ENCODE assay signal across 8 mouse cellular contexts in the genomic region with DNA sequence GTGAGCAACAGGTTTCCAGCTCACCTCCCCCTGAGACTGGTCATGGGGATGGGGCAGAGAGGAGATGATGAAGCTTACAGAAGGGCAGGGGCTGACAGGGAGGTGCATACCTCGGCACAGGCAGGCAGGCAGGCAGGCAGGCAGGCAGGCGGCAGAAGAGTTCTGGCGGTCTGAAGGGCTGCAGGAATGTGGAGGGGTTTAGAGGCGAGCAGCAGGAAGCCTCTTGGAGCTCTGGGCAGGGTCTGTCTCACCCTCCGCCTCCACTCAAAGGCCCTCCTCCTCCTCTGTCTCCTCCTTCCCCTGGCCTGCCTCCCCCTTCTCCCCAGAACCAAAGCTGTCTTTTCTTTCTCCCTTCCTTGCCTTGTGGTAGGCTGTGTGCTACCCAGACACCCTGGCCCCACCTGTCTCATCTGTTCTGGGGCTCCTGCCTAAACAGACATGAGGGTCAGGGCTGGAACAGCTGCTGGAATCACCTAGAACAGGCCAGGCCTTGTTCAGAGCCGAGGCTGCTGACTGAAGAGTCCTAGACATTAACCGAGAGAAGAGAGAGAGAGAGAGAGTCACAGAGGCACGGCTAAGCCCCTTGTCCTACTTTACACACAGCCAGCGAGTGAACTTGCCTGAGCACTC. TPM values are rescaled to one million over a fixed set of nuclear protein-coding genes. Genes with fewer than 3 reads are reported as not detected.
DNase-seq lines count a peak whose midpoint lies in the region; ATAC-seq and TF ChIP-seq lines count a peak whose summit lies in the region.

No protein-coding gene starts in this region.

- ATAC-seq in forebrain, embryonic 15.5 days (replicated peaks) = peak; percentile 68
- ATAC-seq in midbrain, embryonic 11.5 days (ENCODE audit: low FRiP score) = peak; percentile 56
- peak; percentile 85 for ATAC-seq in stomach, postnatal 0 days (ENCODE audit: low FRiP score, low TSS enrichment)
- ATAC-seq in erythroid progenitor cell, adult 5-6 weeks (replicated peaks; ENCODE audit: low FRiP score, poor library complexity, severe bottlenecking) = no peak

- peak; percentile 69 for DNase-seq in 416B (ENCODE audit: low read depth)
- peak; percentile 90 for DNase-seq in adrenal gland, adult 2 months
- peak; percentile 81 for DNase-seq in heart, postnatal 4 days
- DNase-seq in layer of hippocampus, postnatal 36 days = peak; percentile 22 to 38
- peak; percentile 91 for DNase-seq in midbrain, embryonic 11.5 days (ENCODE audit: low spot score, missing footprints)
- peak; percentile 57 for DNase-seq in stomach, postnatal 0 days (ENCODE audit: low spot score)

- peaks cover 40% of the 10 kb centered on the region for H3K4me1 ChIP-seq in forebrain, embryonic 15.5 days
- H3K4me1 ChIP-seq in midbrain, embryonic 11.5 days (ENCODE audit: control insufficient read depth, insufficient read depth, low read length) = peaks cover 29% of the 10 kb centered on the region
- H3K4me1 ChIP-seq in stomach, postnatal 0 days (replicated peaks; ENCODE audit: control insufficient read depth, insufficient read depth) = 0 out of 2 replicates have a peak, but pooled peaks cover 2% of the 10 kb centered on the region

- peak overlapping the region; percentile 45 for H3K4me2 ChIP-seq in forebrain, embryonic 15.5 days (replicated peaks)
- H3K4me2 ChIP-seq in midbrain, embryonic 11.5 days = peak overlapping the region; percentile 60
- peak overlapping the region; percentile 61 for H3K4me2 ChIP-seq in stomach, postnatal 0 days (replicated peaks; ENCODE audit: low read depth)

- H3K9ac ChIP-seq in forebrain, embryonic 15.5 days (replicated peaks) = peak overlapping the region; percentile 12
- H3K9ac ChIP-seq in midbrain, embryonic 11.5 days (ENCODE audit: low read length) = peak overlapping the region; percentile 66
- peak overlapping the region; percentile 74 for H3K9ac ChIP-seq in stomach, postnatal 0 days (ENCODE audit: low read length)

- peak overlapping the region; percentile 33 for H3K4me3 ChIP-seq in forebrain, embryonic 15.5 days
- H3K4me3 ChIP-seq in midbrain, embryonic 11.5 days (ENCODE audit: low read depth, low read length) = peak overlapping the region; percentile 34
- H3K4me3 ChIP-seq in stomach, postnatal 0 days (ENCODE audit: low read depth, low read length) = peak overlapping the region; percentile 55

- TF ChIP-seq CTCF in stomach, postnatal 0 days (IDR thresholded peaks at IDR 0.05; ENCODE audit: low read depth) = peak; percentile 36; the same call in 1 of the 2 replicates

- WGBS in forebrain, embryonic 15.5 days = 2% methylated on average over 9 of the region's 9 CpGs
- WGBS in midbrain, embryonic 11.5 days = 3% methylated on average over 9 of the region's 9 CpGs
- WGBS in stomach, postnatal 0 days = 17% methylated on average over 9 of the region's 9 CpGs

- H3K9me3 ChIP-seq in forebrain, embryonic 15.5 days = no peaks in the 10 kb centered on the region
- no peaks in the 10 kb centered on the region for H3K9me3 ChIP-seq in midbrain, embryonic 11.5 days (ENCODE audit: control insufficient read depth, low read length)
- H3K9me3 ChIP-seq in stomach, postnatal 0 days (ENCODE audit: control insufficient read depth, low read length) = no peaks in the 10 kb centered on the region

- TF ChIP-seq EP300 in stomach, postnatal 0 days (optimal IDR thresholded peaks at IDR 0.05) = no peak

- H3K36me3 ChIP-seq in forebrain, embryonic 15.5 days = no peaks in the 10 kb centered on the region
- no peaks in the 10 kb centered on the region for H3K36me3 ChIP-seq in midbrain, embryonic 11.5 days (ENCODE audit: control insufficient read depth, insufficient read depth, low read length)
- H3K36me3 ChIP-seq in stomach, postnatal 0 days (ENCODE audit: control insufficient read depth, insufficient read depth, low read length) = no peaks in the 10 kb centered on the region

- H3K27ac ChIP-seq in forebrain, embryonic 15.5 days (replicated peaks) = peak overlapping the region; percentile 64
- H3K27ac ChIP-seq in midbrain, embryonic 11.5 days (ENCODE audit: low read depth, low read length) = peak overlapping the region; percentile 57
- H3K27ac ChIP-seq in stomach, postnatal 0 days (replicated peaks) = peak overlapping the region; percentile 94

- no peaks in the 10 kb centered on the region for H3K27me3 ChIP-seq in forebrain, embryonic 15.5 days
- H3K27me3 ChIP-seq in midbrain, embryonic 11.5 days (ENCODE audit: control insufficient read depth, insufficient read depth, low read length) = no peaks in the 10 kb centered on the region
- no peaks in the 10 kb centered on the region for H3K27me3 ChIP-seq in stomach, postnatal 0 days (ENCODE audit: control insufficient read depth, insufficient read depth, low read length)

RNA-seq across cellular contexts. Expression of a gene that starts 3.2 kb away (rescaled TPM):
- 1,000 to 10,000 TPM; 1,553 to 3,019 TPM for total RNA-seq in adrenal gland, adult 2 months (2021)
- polyA plus RNA-seq in adrenal gland, adult 2 months (2012; rRNA removed) = 4,707 and 5,966 TPM in 2 replicates
- polyA plus RNA-seq in forebrain, embryonic 15.5 days (2015; fragmentation: Nextera tagmentation; extraction: Ambion mirVana) = 320 and 352 TPM in 2 replicates
- total RNA-seq in heart, postnatal 4 days (2021) = 1,000 to 10,000 TPM; 1,405 to 1,430 TPM
- 100 to 1,000 TPM; 312 to 317 TPM for total RNA-seq in layer of hippocampus, postnatal 36 days (2021)
- polyA plus RNA-seq in midbrain, embryonic 11.5 days (2014; fragmentation: Nextera tagmentation; extraction: Ambion mirVana) = 411 and 428 TPM in 2 replicates
- polyA plus RNA-seq in stomach, postnatal 0 days (2015; fragmentation: Nextera tagmentation; extraction: Ambion mirVana) = 1,616 and 1,849 TPM in 2 replicates
- 1.8 and 3.8 TPM in 2 replicates for total RNA-seq in erythroid progenitor cell, adult 5-6 weeks (2015; ENCODE audit: low replicate concordance)
- total RNA-seq in erythroid progenitor cell, adult 5-6 weeks (2017; ENCODE audit: low replicate concordance) = 1.9 and 9.3 TPM in 2 replicates

RNA-seq across cellular contexts. Expression of a gene that starts 41.2 kb away (rescaled TPM):
- 100 to 1,000 TPM; 226 to 307 TPM for total RNA-seq in adrenal gland, adult 2 months (2021)
- 679 and 685 TPM in 2 replicates for polyA plus RNA-seq in adrenal gland, adult 2 months (2012; rRNA removed)
- polyA plus RNA-seq in forebrain, embryonic 15.5 days (2015; fragmentation: Nextera tagmentation; extraction: Ambion mirVana) = 257 and 262 TPM in 2 replicates
- total RNA-seq in heart, postnatal 4 days (2021) = 100 to 1,000 TPM; 146 to 150 TPM
- total RNA-seq in layer of hippocampus, postnatal 36 days (2021) = 10 to 100 TPM; 83.8 to 93.7 TPM
- polyA plus RNA-seq in midbrain, embryonic 11.5 days (2014; fragmentation: Nextera tagmentation; extraction: Ambion mirVana) = 217 and 224 TPM in 2 replicates
- polyA plus RNA-seq in stomach, postnatal 0 days (2015; fragmentation: Nextera tagmentation; extraction: Ambion mirVana) = 508 and 530 TPM in 2 replicates
- 24.3 and 114 TPM in 2 replicates for total RNA-seq in erythroid progenitor cell, adult 5-6 weeks (2015; ENCODE audit: low replicate concordance)
- total RNA-seq in erythroid progenitor cell, adult 5-6 weeks (2017; ENCODE audit: low replicate concordance) = 18.5 TPM in 1 of 2 replicates, not detected in the other

RNA-seq across cellular contexts. Expression of a gene that starts 49.7 kb away (rescaled TPM):
- 10 to 100 TPM; 50.7 to 54.6 TPM for total RNA-seq in adrenal gland, adult 2 months (2021)
- polyA plus RNA-seq in adrenal gland, adult 2 months (2012; rRNA removed) = 22.7 and 33.7 TPM in 2 replicates
- polyA plus RNA-seq in forebrain, embryonic 15.5 days (2015; fragmentation: Nextera tagmentation; extraction: Ambion mirVana) = 154 and 161 TPM in 2 replicates
- 10 to 100 TPM; 62.6 to 62.9 TPM for total RNA-seq in heart, postnatal 4 days (2021)
- total RNA-seq in layer of hippocampus, postnatal 36 days (2021) = 10 to 100 TPM; 34.1 to 36.8 TPM
- 241 and 244 TPM in 2 replicates for polyA plus RNA-seq in midbrain, embryonic 11.5 days (2014; fragmentation: Nextera tagmentation; extraction: Ambion mirVana)
- 59.5 and 59.8 TPM in 2 replicates for polyA plus RNA-seq in stomach, postnatal 0 days (2015; fragmentation: Nextera tagmentation; extraction: Ambion mirVana)
- total RNA-seq in erythroid progenitor cell, adult 5-6 weeks (2015; ENCODE audit: low replicate concordance) = 27.7 and 35.7 TPM in 2 replicates
- total RNA-seq in erythroid progenitor cell, adult 5-6 weeks (2017; ENCODE audit: low replicate concordance) = 22.5 and 28.2 TPM in 2 replicates

Comparison
In these comparisons a context has a peak if more than half of its experiments do, and no peak if none do; other contexts are left out.
1. DNase-seq: peak in every context shown above with its lines; median percentile 91 in midbrain, embryonic 11.5 days; 90 in adrenal gland, adult 2 months; 81 in heart, postnatal 4 days; 69 in 416B; 57 in stomach, postnatal 0 days; 30 in layer of hippocampus, postnatal 36 days.
2. H3K9ac ChIP-seq: peak in every context shown above with its lines; median percentile 74 in stomach, postnatal 0 days; 66 in midbrain, embryonic 11.5 days; 12 in forebrain, embryonic 15.5 days.
3. RNA of a gene that starts 3.2 kb away (total RNA-seq): 1,553 to 3,019 TPM in adrenal gland, adult 2 months, 1,405 to 1,430 TPM in heart, postnatal 4 days and 312 to 317 TPM in layer of hippocampus, postnatal 36 days; 1.8 to 9.3 TPM in erythroid progenitor cell, adult 5-6 weeks; every median in the first group is over 10 times any median in the second.
4. Peak in every context shown above with its lines, with median percentiles within 50 percentile points of each other: H3K27ac ChIP-seq, H3K4me2 ChIP-seq and H3K4me3 ChIP-seq.